Mouse (Mus musculus) right cerebral cortex, postnatal 10 days (tissue): Measurements from ENCODE around the gene Olfr135.

Source experiments
- DNase-seq, 2 experiments: peaks; one replicate each; pipeline ENCODE4 v3.0.0; 2021; ENCODE audit warnings: low spot score in 2 of 2

Olfr135 gene

DNA sequence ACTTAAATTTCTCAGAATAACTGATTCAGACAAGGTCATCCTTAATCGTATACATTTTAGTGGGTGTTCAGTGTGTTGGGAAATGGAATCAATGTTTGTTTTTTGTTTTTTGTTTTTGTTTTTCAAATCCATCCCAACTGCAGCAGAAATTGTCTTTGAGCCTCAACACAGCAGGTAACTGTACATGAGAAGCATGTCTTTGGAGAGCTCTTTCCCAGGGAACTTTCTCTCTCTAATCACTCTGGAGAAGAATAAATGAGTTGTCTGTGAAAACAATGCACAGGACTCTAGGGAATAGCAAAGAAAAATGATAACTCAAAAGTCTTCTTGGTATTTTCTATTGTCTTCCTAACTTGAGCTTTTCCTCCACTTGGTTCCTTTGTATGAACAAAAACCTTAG lies at the start of gene Olfr135:
Gene Olfr135 (plus strand): TSS at position 301 of the 400 bp plus-strand sequence.
- no peak for DNase-seq

DNA sequence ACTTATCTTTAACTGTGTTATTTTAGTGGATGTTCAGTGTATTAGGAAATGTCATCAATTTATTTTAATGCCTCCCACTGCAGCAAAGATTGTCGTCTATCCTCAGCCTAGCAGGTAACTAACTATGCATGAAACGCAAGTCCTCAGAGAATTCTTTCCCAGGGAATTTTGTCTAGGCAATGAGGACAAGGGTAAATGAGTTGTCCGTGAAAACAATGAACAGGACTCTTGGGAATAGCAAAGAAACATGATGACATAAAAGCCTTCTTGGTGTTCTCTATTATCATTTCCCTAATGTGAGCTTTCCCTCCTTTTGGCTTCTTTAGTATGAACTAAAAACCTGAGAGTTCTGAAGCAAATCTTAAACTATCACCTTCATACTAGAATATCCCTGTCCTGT lies 33.0 kb upstream of the Olfr135 start, which contains the start of gene Olfr134:
Gene Olfr134 (plus strand): TSS at position 301 of the 400 bp plus-strand sequence.
- DNase-seq = no peak
